Mouse (Mus musculus): ENCODE results near the gene Man1a.

The Man1a gene

DNA sequence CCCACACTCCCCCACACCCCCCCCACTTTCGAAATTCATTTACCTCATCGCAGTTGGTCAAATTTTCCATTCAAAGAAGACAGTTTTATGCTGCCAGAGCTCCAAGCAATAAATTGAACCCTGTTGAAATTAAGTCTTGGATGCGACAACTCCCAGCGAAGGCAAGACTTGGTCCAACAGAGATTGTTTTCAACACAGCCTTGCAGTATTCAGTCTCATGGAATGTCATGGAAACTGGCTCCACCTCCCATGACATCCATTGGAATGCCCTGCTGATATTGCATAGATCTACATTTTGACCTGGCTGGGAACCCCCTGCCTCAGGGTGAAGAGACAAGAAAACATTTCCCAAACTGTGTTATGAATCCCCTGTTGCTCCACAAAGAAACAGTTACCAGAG lies at the start of gene Man1a:
TSS of gene Man1a (minus strand) at position 190 of the 400 bp plus-strand sequence.
- DNase-seq (ENCODE audit: low read depth in 1 of 2, low spot score in 2 of 2), result no peak

DNA sequence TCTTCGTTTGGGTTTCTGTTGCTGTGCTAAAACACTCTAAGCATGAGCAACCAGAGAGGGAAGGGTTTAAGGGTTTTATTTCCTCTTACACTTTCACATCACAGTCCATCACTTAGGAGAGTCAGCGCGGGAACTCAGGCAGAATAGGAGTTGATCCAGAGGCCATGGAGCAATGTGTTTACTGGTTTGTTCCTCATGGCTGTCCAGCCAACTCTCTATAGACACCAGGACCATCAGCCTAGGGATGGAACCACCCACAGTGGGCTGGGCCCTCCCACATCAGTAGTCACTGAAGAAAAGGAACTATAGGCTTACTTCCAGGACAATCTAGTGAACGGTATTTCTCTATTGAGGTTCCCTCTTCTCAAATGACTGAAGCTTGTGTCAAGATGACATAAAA lies 45.4 kb upstream of the Man1a start:
- DNase-seq (ENCODE audit: low read depth in 1 of 2, low spot score in 2 of 2), result peak; percentile 62 to 75

DNA sequence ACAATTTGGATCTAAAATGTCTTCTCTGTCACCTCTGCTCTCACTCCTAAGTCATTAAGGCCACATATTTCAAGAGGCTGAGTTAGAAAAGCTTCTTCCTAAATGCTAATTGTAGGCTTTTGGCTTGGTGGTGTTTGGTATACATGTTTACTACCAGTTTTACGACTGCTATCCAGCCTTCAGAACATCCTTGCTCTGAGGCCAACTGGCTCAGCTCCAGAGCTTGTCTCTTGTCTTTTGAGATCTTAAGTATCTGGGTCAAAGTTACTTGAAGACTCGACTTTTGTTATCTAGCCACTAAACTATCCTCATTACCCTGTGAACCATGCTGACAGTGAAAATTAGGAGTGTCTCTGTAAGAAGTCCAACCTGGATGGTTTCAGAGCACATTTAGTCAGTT lies 44.0 kb upstream of the Man1a start:
- no peak for DNase-seq (ENCODE audit: low read depth in 1 of 2, low spot score in 2 of 2)

DNA sequence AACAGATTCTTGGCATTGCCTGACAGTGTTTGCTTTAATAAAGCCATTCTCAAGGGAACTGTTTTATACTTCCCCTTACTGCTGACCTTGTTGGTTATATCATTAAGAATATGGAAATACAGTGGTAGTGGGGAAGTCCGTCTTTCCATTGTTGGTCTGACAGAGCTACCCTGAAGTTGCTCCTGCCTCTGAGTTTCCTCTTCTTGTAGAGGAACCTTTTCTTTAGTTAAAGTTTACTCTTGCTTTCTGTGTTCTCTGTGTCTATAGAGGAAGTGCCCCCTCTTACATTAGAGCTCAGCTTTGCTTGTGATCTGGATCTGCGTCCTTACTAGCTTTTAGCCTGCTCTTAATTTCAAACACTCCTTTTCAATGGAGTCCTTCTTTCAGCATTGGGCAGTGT lies 42.9 kb upstream of the Man1a start:
- DNase-seq (ENCODE audit: low read depth in 1 of 2, low spot score in 2 of 2), result peak; percentile 25 to 43

DNA sequence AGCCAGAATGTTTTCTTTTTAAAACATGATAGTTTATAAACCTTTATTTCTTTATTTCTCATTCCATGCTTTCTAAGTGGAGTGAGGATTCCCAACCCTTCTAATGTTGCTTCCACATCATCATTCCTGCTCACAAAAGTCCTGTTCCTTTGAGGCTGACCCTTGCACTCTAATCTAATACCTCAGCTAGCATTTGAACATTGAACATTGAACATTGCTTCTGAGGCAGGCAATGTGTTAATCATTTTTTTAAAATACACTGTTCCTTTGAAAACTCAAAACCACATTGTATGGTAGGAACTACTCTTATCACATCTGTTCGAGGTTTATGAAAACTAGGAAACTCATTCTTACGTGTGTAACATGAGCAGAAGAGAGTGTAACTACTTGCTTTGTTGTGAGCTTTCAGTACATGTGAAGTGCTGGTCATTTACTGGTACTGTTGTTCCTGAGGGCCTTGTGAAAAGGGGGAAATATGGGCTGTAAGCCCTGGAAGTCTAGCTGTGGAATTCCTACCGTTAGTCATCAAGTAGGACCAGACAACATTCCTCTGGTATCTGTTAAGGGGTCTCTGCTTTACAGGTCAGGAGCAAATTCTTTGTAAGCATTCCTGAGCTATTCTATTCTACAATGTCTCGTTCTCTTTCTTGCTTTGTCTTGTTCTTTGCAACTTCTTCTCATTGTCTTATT lies 42.0 kb upstream of the Man1a start:
- no peak for DNase-seq (ENCODE audit: low read depth in 1 of 2, low spot score in 2 of 2)

DNA sequence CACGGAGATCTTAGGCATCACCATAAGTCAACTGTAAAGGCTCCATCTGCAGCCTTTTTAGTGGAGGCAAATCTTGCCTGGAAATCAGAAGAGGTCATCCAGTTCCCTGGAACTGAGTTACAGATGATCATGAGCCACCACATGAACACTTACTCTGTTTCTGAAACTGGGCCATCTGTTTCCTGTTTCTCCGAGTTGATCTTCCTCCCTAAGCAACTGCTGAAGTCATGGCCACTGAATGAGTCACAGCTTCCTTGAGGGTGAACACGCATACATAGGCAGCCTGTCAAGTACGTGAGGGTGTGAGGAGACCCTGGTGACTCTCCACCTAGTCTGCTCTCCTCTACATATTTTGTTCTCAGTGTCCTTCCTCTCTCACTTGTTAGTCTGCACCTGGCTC lies 41.4 kb upstream of the Man1a start:
- DNase-seq (ENCODE audit: low read depth in 1 of 2, low spot score in 2 of 2), result peak; percentile 56 to 64

DNA sequence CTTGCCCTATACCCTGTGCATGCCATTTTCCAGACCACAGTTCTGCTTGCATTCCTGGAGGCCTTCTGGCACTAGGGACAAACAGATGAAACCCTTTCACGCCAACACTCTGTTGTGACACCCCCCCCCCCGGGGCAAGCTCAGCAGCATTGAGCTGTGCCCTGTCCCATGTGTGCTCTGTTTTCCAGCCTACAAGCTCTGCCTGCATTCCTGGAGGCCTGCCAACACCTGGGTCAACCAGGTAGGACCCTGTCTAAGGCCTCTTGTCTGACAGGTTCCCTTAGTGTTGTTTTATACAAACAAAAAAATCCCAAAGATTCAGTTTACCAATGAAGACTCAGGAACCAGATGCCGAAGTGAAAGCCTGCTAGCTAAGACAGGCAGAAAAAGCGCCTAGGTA lies 27.3 kb upstream of the Man1a start:
- no peak for DNase-seq (ENCODE audit: low read depth in 1 of 2, low spot score in 2 of 2)

DNA sequence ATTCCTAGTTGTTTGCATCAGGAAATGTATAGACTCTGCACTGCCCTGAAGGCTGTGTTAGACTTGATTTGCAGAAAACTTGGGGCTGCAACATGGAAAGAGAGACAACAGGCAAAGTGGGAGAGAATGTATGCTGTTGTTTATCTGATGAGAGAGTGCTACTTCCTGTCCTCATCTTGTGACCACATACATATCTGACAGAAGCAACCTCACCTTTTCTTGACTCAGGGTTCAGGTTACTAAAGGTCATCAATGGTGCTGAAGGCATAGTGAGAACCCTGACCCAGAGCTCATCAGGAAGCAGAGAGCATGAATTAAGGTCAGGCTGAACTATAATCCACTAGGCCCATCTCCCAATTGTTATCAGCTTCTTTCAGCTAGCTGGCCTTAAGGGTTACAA lies 15.7 kb upstream of the Man1a start:
- DNase-seq (ENCODE audit: low read depth in 1 of 2, low spot score in 2 of 2), result no peak

DNA sequence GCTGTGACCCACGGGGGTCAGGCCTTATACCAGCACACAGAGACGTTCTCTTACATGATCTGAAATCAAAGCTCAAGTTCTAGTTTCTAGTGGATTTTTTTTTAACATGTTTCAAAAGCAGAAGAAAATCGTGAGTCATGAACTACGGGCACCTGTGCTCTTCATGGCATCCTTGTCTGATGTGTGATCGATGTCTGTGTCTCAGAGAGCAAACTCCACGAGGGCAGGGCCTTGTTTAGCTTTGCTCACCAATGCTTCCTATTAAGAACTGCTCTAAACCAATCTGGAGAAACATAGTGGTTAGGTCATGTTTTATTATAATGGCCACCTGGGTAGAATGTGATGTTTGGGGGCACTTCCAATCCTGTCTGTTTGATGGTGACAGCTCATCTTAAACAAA lies 13.5 kb upstream of the Man1a start:
- no peak for DNase-seq (ENCODE audit: low read depth in 1 of 2, low spot score in 2 of 2)

DNA sequence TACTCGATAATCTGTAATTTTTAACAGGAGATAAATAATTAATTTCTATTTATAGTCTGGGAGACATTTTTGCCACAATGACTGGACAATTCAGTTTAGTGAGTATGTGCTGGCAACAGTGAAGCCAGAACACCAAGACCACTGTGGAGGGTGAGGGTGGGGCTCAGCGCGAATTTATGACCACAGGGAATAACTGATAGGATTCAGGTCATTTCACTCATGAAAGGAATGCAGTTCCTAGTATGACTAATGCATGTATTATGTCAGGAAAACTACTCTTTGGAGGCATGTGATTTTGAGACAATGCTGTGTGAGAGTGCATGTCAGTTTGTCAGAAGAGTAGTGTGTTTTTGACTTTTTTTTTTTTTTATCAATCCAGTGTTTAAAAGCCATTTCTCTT lies 10.9 kb upstream of the Man1a start:
- DNase-seq (ENCODE audit: low read depth in 1 of 2, low spot score in 2 of 2), result no peak

DNA sequence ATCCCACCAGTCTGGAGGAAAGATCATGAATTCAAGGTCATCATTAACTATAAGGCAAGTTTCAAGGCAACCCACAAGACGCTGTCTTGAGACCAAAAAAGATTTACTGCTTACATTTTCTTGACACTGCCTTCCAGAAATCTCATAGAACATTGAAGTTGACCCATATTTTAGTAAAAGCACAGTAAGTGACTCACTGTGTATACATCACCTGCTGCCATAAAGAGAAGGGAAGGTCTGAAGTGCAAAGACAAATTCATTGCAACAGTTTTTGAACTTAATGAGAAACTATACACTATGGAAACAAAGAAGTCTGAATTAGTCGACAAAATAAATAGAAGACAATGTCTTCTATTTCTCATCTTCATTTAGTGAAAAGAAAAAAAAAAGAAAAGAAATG lies 8.7 kb upstream of the Man1a start:
- no peak for DNase-seq (ENCODE audit: low read depth in 1 of 2, low spot score in 2 of 2)

DNA sequence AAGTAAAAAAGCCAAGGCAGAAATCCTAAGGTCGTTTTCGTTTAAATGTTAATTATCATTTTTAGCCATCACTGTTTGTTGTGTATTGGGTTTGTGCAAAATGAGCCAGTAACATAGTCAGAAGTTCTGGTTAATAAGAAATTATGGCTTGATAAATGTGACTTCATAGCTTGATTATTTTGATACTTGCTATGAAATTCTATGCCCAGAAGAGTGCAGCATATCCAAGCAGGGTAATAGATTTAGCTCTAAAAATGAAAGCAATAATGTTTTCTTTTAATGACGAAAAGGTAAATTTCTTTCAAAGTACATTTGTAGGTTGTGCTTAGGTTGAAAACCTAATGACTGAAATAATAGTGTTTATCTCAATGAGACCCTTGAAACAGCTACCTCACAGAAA lies 596 bp upstream of the Man1a start:
- DNase-seq (ENCODE audit: low read depth in 1 of 2, low spot score in 2 of 2), result no peak

DNA sequence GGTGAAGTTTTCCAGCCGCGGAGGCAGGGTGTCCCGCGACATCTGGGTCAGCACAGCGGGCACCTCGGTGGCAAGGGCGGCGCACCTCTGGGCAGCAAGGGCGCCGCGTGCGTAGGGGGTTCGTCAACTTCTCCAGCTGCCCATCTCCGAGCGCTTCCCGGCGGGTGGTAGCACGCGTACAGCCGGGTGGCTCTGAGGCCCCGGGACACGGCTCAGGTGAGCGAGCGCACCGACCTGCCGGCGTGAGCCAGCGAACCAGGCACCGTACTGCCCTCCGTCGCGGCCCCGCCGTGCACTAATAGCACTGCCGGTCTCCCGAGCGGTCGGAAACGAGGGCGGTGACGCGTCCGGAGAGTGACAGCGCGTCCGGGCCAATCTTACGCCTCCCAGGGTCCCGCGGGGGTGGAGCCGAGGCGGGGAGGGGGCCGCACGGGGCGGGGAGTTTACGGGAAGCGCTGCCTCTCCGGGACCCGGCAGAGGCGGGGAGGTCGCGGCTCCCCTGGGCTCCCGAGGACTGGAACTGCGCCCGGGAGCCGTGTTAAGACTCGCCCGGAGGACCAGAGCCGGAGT lies 883 bp downstream of the Man1a start:
- peak; percentile 54 to 85 for DNase-seq (ENCODE audit: low read depth in 1 of 2, low spot score in 2 of 2)

DNA sequence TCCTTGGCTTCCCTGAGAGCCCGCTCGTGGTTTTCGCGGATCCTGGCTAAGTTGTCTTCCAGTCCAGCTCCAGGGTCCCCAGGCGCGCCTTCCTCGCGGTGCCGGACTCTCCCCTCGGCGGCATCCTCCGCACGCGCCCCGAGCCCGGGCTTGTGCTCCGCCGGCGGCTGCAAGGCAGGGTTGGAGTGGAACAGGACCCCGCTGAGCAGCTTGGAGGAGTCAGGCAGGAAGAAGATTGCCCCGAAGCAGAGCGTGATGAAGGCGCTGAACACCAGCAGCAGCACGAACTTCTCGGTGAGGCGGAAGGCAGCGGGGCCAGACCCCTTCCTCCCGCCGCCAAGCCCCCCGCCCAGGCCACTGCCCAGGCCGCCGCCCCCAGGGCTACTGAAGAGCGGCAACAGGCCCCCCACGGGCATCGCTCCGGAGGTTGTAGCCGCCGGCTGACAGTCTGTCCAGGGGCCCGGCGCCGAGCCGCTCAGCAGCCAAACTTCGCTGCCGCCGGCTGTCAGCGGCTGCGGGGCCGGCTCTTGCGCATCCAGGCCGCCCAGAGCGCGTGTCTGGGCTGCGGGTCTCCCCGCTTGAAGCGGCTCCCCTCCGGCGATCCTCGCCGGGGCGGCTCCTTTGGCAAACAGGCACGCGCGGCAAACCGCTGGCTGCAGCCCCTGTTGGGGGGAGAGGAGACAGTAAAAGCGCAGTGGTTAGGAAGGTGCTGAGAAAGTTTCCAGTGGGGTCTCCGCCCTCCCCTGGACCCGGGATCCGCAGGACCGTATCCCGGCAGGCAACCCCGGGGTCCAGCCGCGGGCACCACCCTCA lies 1.6 kb downstream of the Man1a start:
- no peak for DNase-seq (ENCODE audit: low read depth in 1 of 2, low spot score in 2 of 2)

DNA sequence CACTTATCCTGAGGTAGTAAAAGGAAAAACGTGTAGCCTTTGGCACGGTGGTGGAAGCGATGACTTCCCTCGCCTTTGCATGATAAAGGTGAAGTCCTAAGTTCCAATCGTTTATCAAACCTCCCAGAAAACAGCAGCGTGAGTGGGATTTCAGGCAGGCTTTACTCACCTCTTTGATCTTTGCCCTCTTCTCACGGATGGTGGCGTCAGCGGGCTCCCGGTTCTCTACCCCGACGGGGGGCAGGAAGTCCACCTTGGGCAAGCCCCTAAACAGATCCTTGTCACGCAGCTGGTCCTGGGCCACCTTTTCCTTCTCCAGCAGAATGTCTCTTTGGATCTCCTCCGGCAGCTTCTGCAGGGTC lies 2.2 kb downstream of the Man1a start:
- DNase-seq (ENCODE audit: low read depth in 1 of 2, low spot score in 2 of 2), result no peak

DNA sequence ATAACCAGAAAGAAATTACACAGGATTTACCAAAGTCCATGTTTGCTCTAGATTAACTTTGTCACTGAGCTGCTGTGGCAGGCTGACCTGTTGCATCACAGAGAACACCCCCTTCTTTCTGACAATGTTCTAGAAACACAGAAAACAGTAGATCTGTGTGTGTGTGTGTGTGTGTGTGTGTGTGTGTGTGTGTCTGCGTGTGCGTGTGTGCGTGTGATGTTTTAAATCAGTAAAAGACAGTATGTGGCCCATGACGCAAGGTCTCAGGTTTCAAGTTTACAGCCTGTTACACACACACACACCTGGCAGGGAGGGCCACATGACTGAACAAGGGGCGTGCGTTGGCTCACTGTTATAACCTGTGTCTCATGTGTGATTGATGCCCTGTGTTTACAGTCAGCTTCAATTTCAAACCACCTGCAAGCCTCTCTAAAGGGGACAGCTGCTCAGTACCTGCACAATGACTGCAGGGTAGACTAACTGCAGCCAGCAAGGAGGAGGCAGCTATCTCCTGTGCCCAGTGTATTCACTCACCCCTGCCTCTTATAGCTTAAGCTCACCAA lies 2.7 kb downstream of the Man1a start:
- DNase-seq (ENCODE audit: low read depth in 1 of 2, low spot score in 2 of 2), result no peak

DNA sequence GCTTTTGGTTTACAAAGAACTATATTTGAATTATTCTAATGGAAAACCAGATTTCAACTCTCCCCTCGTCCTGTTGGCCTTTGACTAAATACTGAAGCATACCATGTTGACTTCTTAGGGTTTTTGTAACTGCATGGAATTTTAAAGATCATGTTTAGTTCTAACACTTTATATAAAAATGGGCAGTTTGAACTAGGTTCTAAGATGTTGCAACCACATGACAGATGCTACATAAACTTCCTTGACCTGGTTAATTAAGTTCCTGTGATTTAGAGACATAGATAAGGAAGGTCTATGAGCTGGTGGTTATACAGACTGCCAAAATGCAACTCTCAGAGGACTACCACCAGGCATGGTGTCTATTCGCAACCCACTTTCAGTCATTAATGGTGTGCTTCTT lies 4.1 kb downstream of the Man1a start:
- no peak for DNase-seq (ENCODE audit: low read depth in 1 of 2, low spot score in 2 of 2)

DNA sequence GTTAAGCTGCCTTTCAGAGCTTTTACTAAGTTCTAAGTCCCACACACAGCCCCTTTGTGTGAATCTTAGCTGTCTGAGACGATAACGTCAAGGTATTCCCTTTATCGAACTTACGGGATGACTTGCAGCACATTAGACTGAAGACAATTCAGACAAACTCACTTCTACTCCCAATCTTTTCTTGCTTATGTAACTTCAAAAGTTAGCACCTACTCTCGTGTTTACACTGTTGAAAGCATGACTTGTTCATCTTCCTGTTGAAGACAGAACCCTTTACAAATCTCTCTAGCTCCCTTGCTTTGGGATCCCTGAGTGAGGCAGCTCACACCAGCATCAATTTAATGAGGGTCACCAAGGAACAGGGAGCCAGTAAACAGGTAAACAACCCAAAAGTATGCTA lies 5.9 kb downstream of the Man1a start:
- DNase-seq (ENCODE audit: low read depth in 1 of 2, low spot score in 2 of 2), result no peak

DNA sequence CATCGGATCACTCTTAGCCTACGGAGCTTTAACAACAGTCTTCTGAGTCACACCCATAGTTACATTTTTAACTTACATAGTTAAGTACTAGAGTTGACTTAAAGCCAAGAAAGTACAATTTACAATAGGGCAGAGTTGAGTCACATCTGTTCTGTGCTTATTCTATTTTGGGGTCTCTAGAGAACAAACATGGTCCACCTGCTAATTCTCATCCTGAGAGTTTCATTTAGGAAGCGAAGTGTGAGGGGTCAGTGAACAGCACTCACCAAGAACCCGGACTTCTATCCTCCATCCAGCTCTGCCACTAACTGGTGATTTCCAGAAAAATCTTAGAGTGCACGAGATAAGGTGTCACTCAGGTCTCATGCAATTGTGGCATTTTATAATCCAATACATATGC lies 7.0 kb downstream of the Man1a start:
- DNase-seq (ENCODE audit: low read depth in 1 of 2, low spot score in 2 of 2), result no peak

DNA sequence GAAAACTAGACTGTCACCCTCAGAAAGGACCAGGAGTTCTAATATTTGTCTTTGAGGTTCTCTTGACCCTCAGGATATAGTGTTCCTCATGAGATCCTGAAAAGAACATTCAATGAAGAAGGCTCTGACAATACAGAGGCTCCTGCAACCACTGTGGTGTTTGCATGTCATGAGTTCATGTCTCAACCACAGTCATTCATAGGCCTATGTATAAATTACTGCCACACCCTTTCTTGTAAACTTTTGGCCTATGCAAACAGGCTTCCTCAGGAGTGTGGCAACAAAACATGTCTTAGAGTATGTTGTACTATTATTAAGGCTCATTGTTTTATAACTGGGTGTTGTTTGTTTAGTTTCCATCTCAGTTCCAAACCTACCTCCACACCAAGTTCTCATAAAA lies 9.7 kb downstream of the Man1a start:
- no peak for DNase-seq (ENCODE audit: low read depth in 1 of 2, low spot score in 2 of 2)

DNA sequence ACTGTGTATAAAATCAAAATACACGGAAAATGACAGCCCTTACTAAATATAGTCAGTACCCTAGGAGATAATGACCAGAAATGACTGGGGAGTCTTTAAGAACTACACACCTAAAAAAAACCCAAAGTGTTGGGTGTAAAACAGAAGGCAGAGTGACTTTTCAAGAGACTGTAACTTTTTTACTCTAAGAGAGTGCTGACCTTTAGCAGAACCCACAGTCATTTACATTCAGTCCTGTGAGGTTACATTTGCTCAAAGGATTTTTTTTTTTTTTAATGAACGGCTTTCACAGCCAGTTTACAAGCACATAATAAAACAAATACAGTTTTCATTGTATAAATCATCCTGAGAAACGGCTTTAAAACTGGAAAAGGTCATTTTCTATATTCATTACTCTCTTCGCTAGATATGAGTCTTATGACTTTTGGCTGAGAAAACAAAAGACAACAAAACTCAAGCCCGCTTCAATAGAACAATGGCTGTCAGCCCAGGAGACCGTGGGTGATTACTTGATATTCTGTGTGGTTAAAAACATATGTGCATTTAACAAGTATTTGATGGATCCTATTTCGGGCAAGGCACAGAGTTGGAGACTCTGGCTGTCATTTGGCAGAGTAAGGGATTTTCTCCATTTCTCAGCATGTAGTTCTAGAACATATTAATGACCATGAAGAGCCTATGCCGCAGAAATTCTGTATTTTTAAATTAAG lies 12.7 kb downstream of the Man1a start:
- DNase-seq (ENCODE audit: low read depth in 1 of 2, low spot score in 2 of 2), result no peak

DNA sequence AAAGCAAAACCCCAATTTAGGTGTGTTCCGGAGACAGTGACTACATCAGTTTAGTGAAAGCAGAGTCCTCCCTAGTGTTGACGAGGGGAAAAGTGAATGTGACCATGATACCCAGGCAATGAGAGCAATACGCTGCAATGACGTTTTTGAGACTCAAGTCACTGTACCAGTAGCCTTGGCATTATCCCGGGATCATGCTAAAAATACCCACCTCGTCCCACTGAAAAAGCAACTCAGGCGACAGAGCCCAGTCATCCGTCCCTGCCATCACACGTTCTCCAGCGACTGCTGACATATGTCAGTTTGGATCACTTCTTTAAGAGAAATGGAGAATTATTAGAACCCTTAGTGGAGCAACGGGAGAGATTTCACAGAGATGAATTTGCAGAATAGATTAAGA lies 13.6 kb downstream of the Man1a start:
- DNase-seq (ENCODE audit: low read depth in 1 of 2, low spot score in 2 of 2), result no peak

Data from monocyte, adult 2 months (primary cell).